Mouse (Mus musculus) layer of hippocampus, postnatal 14 days (tissue): ENCODE measurements around the gene Ldlrad3. TPM values are rescaled to one million over a fixed set of nuclear protein-coding genes. Genes with fewer than 3 reads are reported as not detected.

Experiments used
- DNase-seq, 2 experiments: peaks; one replicate each; pipeline ENCODE4 v3.0.0; 2021 to 2022; ENCODE audit warnings: low spot score in 2 of 2, mixed read lengths in 1 of 2
- total RNA-seq, 2 experiments: library from RNA; stranded (reverse); gene quantifications; 2 replicates each; pipeline ENCODE4 v1.2.3; 2021

The Ldlrad3 gene
- total RNA-seq, 2 experiments from 2014 or later = 10.5 to 12.2 TPM

- DNase-seq = no peak
These were observed 67.2 kb downstream of the Ldlrad3 start for GRCm38 (mm10) chr2:102118988-102119460.

- no peak for DNase-seq
These were observed 68.8 kb downstream of the Ldlrad3 start for GRCm38 (mm10) chr2:102117402-102117760.

- no peak for DNase-seq
These were observed 69.4 kb downstream of the Ldlrad3 start for GRCm38 (mm10) chr2:102116521-102117401.

GRCm38 (mm10) chr2:102113801-102114200 is 72.4 kb downstream of the Ldlrad3 start:
- no peak for DNase-seq

- DNase-seq = no peak
These were observed 72.9 kb downstream of the Ldlrad3 start for GRCm38 (mm10) chr2:102113323-102113722.

- DNase-seq = peak in 1 of 2 experiments; percentile 44
These were observed 74.2 kb downstream of the Ldlrad3 start for GRCm38 (mm10) chr2:102111906-102112499.

GRCm38 (mm10) chr2:102110306-102110705 is 75.9 kb downstream of the Ldlrad3 start:
- no peak for DNase-seq

GRCm38 (mm10) chr2:102107280-102107679 is 78.9 kb downstream of the Ldlrad3 start:
- DNase-seq = peak in 1 of 2 experiments; percentile 65

- no peak for DNase-seq
These were observed 79.5 kb downstream of the Ldlrad3 start for GRCm38 (mm10) chr2:102106728-102107127.

GRCm38 (mm10) chr2:102105454-102105853 is 80.7 kb downstream of the Ldlrad3 start:
- no peak for DNase-seq

- peak in 1 of 2 experiments; percentile 63 for DNase-seq
These were observed 82.2 kb downstream of the Ldlrad3 start for GRCm38 (mm10) chr2:102103955-102104354.

GRCm38 (mm10) chr2:102100490-102100889 is 85.7 kb downstream of the Ldlrad3 start:
- DNase-seq = no peak

- DNase-seq = no peak
These were observed 86.3 kb downstream of the Ldlrad3 start for GRCm38 (mm10) chr2:102099702-102100450.

- no peak for DNase-seq
These were observed 86.9 kb downstream of the Ldlrad3 start for GRCm38 (mm10) chr2:102099261-102099660.

GRCm38 (mm10) chr2:102094773-102095172 is 91.4 kb downstream of the Ldlrad3 start:
- no peak for DNase-seq

- DNase-seq = no peak
These were observed 91.9 kb downstream of the Ldlrad3 start for GRCm38 (mm10) chr2:102094281-102094680.

GRCm38 (mm10) chr2:102092579-102092978 is 93.6 kb downstream of the Ldlrad3 start:
- DNase-seq = no peak

GRCm38 (mm10) chr2:102091516-102092350 is 94.5 kb downstream of the Ldlrad3 start:
- peak; percentile 63 to 78 for DNase-seq

GRCm38 (mm10) chr2:102087787-102088186 is 98.4 kb downstream of the Ldlrad3 start:
- DNase-seq = no peak

GRCm38 (mm10) chr2:102086583-102086982 is 99.6 kb downstream of the Ldlrad3 start:
- no peak for DNase-seq

GRCm38 (mm10) chr2:102082782-102083181 is 103.4 kb downstream of the Ldlrad3 start:
- no peak for DNase-seq
